Mouse (Mus musculus) midbrain, postnatal 0 days (tissue): ENCODE data around the gene Ccdc88c. TPM values are rescaled to one million over a fixed set of nuclear protein-coding genes. Genes with fewer than 3 reads are reported as not detected.

Source experiments
- ATAC-seq: fragments of 200-750 bp; cut with Nextera tagmentation; 2 replicates; pipeline ENCODE4 v1.8.0; 2017; ENCODE audit warnings: moderate number of reproducible peaks, mild to moderate bottlenecking, moderate TSS enrichment, moderate library complexity; ENCODE audit not compliant: low FRiP score
- DNase-seq: peaks from one replicate; pipeline ENCODE4 v3.0.0-alpha.2; 2015; ENCODE audit warnings: low spot score
- H3K27ac ChIP-seq: fragments of 300-500 bp; sonication (generic); 2 replicates; pipeline ENCODE4 v1.5.1; 2014; ENCODE audit warnings: low read depth, mild to moderate bottlenecking, low read length, mixed read lengths
- H3K27me3 ChIP-seq: fragments of 300-500 bp; sonication (generic); 2 replicates; pipeline ENCODE4 v1.6.1; 2014; ENCODE audit warnings: low read length, control low read depth, mixed read lengths; ENCODE audit not compliant: insufficient read depth
- H3K36me3 ChIP-seq: fragments of 300-500 bp; sonication (generic); 2 replicates; pipeline ENCODE4 v1.6.1; 2014; ENCODE audit warnings: low read length, control low read depth, mixed read lengths; ENCODE audit not compliant: insufficient read depth
- H3K4me1 ChIP-seq: fragments of 300-500 bp; sonication (generic); 2 replicates; pipeline ENCODE4 v1.6.1; 2014; ENCODE audit warnings: mild to moderate bottlenecking, control low read depth, antibody characterized with exemption, low read length, mixed read lengths; ENCODE audit not compliant: insufficient read depth
- H3K4me2 ChIP-seq: fragments of 300-500 bp; sonication (generic); 2 replicates; pipeline ENCODE4 v1.6.1; 2014; ENCODE audit warnings: low read depth, mild to moderate bottlenecking, low read length, mixed read lengths; ENCODE audit not compliant: poor library complexity, severe bottlenecking
- H3K4me3 ChIP-seq: fragments of 300-500 bp; sonication (generic); 2 replicates; pipeline ENCODE4 v1.5.1; 2014; ENCODE audit warnings: low read depth, mild to moderate bottlenecking, low read length, moderate library complexity
- H3K9ac ChIP-seq: fragments of 300-500 bp; sonication (generic); replicated peaks from 2 replicates; pipeline ENCODE4 v1.6.1; 2014; ENCODE audit warnings: mild to moderate bottlenecking, low read length, moderate library complexity, mixed read lengths; ENCODE audit not compliant: poor library complexity, severe bottlenecking
- H3K9me3 ChIP-seq: fragments of 300-500 bp; sonication (generic); 2 replicates; pipeline ENCODE4 v1.6.1; 2016; ENCODE audit warnings: low read length, control low read depth
- CTCF ChIP-seq: IDR thresholded peaks from 2 replicates; pipeline ENCODE4 v1.5.1; 2016; ENCODE audit warnings: antibody characterized with exemption, mild to moderate bottlenecking
- WGBS: fragments of 180-500 bp; shearing (Covaris S2); extraction: QIAGEN DNeasy Blood & Tissue Kit; methylation state at CpG from one replicate; pipeline ENCODE4 v1.1.7; 2014; 5-methylcytosine and 5-hydroxymethylcytosine counted together
- polyA plus RNA-seq: library from polyadenylated mRNA; unstranded; fragments of >200 nt; fragmentation: Nextera tagmentation; extraction: Ambion mirVana; gene quantifications from 2 replicates; pipeline ENCODE4 v1.2.1, GENCODE M21; 2015
- total RNA-seq: library from RNA; depleted of rRNA; stranded (reverse); fragments of >200 nt; gene quantifications from 2 replicates; pipeline ENCODE4 v1.2.3, GENCODE M21; 2014

Ccdc88c gene
- total and polyA plus RNA-seq, 2 experiments from 2014 or later = 12.6 to 24.8 TPM

DNA sequence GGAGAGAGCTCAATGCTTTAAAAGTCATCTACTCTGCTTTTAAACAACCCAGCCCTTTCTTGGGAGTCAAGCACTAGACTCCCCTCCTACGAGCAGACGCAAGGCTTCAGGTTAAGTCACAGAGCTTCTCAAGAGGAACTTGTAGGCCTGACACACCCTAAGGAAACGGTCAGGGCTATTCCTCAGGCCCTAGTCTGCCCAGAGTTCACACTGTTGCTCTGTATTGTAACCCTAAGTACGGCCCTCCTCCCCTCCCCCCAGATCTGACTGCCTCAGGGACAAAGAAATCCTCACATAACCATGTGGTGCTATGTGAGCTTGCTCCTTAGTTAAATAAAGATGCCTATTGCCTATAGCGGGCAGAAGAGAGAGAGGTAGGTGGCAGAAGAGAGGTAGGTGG, 79.7 kb downstream of the Ccdc88c start:
- no peak overlapping the region for H3K4me3 ChIP-seq
- WGBS = 91% methylated on average over 5 of the region's 5 CpGs
- no peaks in the 10 kb centered on the region for H3K4me1 ChIP-seq
- no peak overlapping the region for H3K4me2 ChIP-seq
- no peak overlapping the region for H3K9ac ChIP-seq
- H3K9me3 ChIP-seq = no peaks in the 10 kb centered on the region
- peaks cover 42% of the 10 kb centered on the region for H3K36me3 ChIP-seq
- no peaks in the 10 kb centered on the region for H3K27me3 ChIP-seq
- ATAC-seq (no peak), DNase-seq (no peak)
- TF ChIP-seq CTCF = no peak; the same call in 1 of the 2 replicates
- no peak overlapping the region for H3K27ac ChIP-seq

DNA sequence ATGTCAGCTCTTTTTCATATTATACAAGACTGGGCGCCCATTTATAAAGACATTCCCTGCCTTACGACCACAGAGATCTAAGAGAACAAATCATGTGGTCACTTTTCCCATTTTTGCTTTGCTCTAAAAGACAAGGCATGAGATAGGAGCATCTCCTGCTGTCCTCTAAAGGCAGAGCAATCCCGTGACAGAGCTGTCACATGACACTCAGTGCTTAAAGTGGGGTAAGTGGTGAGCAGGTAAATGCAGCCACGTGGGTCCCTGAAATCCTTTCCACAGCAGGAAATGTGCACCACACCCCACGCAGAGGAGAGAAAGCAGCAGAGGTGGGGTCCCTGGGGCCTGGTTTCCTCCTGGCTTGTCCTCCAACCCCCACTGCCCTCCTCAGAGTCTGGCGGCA, 80.8 kb downstream of the Ccdc88c start:
- Histone ChIP-seq H3K4me2 (no peak overlapping the region), H3K4me1 (no peaks in the 10 kb centered on the region), H3K9ac (no peak overlapping the region), H3K9me3 (no peaks in the 10 kb centered on the region), H3K36me3 (peaks cover 43% of the 10 kb centered on the region), H3K4me3 (no peak overlapping the region), H3K27ac (no peak overlapping the region), H3K27me3 (no peaks in the 10 kb centered on the region)
- DNase-seq (no peak), ATAC-seq (no peak)
- TF ChIP-seq CTCF = no peak
- 87% methylated on average over 6 of the region's 6 CpGs for WGBS

DNA sequence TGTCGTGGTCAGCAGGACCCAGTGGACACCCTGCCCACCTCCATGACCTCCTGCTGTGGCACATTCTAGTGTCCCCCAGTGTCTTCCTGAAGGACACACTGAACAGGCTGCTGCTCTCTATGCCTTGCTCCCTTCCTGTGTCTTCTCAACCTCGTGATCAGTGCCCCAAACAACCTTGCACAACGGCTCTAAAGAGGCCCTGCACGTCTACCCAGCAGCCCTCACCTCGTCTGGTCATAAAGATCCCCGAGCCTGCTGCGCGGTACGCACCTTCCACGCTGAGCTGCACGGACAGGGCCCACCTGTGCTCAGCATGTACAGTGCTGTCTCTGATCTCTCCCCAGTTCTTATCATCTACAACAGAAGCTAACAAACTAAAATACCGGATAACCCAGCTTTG, 82.9 kb downstream of the Ccdc88c start:
- no peak for ATAC-seq
- Histone ChIP-seq H3K9ac (no peak overlapping the region), H3K9me3 (no peaks in the 10 kb centered on the region), H3K4me3 (no peak overlapping the region), H3K36me3 (peaks cover 46% of the 10 kb centered on the region), H3K4me2 (no peak overlapping the region), H3K27me3 (no peaks in the 10 kb centered on the region), H3K4me1 (no peaks in the 10 kb centered on the region), H3K27ac (no peak overlapping the region)
- 89% methylated on average over 12 of the region's 12 CpGs for WGBS
- DNase-seq = no peak
- TF ChIP-seq CTCF = no peak

DNA sequence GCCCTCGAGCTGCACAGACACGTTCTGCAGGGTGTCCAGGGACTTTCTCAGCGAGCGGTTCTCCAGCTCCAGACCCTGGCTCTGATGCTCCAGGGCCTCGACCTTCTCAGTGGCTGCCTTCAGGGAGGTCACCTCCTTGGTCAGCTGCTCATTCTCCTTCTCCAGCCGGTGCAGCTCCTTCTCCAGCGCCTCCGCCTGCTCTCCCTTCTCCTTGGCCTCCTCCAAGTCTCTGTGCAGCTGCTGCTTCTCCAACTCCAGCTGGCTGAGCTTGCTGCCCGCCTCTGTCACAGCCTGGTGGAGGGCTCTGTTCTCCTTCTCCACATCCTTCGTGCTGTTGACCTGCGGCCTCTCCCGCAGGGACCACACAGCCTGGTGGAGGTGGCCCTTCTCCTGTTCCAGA, 83.4 kb downstream of the Ccdc88c start:
- Histone ChIP-seq H3K27ac (no peak overlapping the region), H3K4me3 (no peak overlapping the region), H3K4me2 (no peak overlapping the region), H3K27me3 (no peaks in the 10 kb centered on the region), H3K9me3 (no peaks in the 10 kb centered on the region), H3K9ac (no peak overlapping the region), H3K4me1 (no peaks in the 10 kb centered on the region), H3K36me3 (peaks cover 50% of the 10 kb centered on the region)
- no peak for ATAC-seq
- WGBS = 90% methylated on average over 12 of the region's 12 CpGs
- no peak for TF ChIP-seq CTCF
- DNase-seq = no peak

DNA sequence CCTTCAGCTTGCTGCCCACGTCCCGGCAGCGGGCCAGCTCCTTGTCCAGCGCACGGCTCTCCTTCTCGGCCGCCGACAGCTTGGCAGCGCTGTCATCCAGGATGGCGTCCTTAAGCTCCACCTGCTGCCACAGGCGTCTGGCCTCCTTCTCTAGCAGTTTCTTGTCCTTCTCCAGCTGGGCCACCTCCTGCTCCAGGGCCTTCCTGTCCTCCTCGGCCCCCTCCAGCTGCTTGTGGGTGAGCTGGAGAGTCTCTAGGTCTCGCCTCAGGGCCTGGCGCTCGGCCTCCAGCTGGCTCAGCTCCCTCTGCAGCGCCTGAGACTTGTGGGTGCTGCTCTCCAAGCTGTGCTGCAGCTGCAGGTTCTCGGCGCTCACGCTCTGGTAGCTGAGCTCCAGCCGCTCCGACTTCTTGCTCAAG, 83.9 kb downstream of the Ccdc88c start:
- Histone ChIP-seq H3K9ac (no peak overlapping the region), H3K9me3 (no peaks in the 10 kb centered on the region), H3K27me3 (no peaks in the 10 kb centered on the region), H3K4me2 (no peak overlapping the region), H3K4me1 (no peaks in the 10 kb centered on the region), H3K4me3 (no peak overlapping the region), H3K27ac (no peak overlapping the region), H3K36me3 (peaks cover 55% of the 10 kb centered on the region)
- no peak for TF ChIP-seq CTCF
- 91% methylated on average over 21 of the region's 21 CpGs for WGBS
- ATAC-seq (no peak), DNase-seq (no peak)

DNA sequence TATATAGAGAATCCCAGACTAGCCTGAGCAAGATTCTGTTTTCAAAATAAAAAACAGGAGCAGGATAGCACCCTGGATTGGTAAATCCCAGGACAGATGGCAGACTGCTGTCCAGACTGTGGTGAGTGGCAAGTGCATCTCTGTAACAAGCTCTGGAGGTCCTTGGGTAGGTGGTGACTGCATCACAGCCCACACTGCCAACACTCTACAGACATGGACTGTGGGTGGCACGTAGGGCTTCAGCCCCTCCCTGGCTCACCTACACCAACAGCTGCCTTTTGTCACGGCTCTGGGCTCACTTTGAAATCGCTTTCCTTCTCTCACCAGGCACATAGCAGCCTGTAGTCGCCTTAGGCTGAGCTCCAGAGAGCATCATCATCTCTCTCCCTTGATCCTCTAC, 85.7 kb downstream of the Ccdc88c start:
- DNase-seq (no peak), ATAC-seq (no peak)
- no peaks in the 10 kb centered on the region for H3K4me1 ChIP-seq
- no peaks in the 10 kb centered on the region for H3K27me3 ChIP-seq
- no peak overlapping the region for H3K4me3 ChIP-seq
- TF ChIP-seq CTCF = no peak
- 85% methylated on average over 4 of the region's 4 CpGs for WGBS
- H3K36me3 ChIP-seq = peaks cover 59% of the 10 kb centered on the region
- no peak overlapping the region for H3K27ac ChIP-seq
- H3K9ac ChIP-seq = no peak overlapping the region
- no peaks in the 10 kb centered on the region for H3K9me3 ChIP-seq
- no peak overlapping the region for H3K4me2 ChIP-seq

DNA sequence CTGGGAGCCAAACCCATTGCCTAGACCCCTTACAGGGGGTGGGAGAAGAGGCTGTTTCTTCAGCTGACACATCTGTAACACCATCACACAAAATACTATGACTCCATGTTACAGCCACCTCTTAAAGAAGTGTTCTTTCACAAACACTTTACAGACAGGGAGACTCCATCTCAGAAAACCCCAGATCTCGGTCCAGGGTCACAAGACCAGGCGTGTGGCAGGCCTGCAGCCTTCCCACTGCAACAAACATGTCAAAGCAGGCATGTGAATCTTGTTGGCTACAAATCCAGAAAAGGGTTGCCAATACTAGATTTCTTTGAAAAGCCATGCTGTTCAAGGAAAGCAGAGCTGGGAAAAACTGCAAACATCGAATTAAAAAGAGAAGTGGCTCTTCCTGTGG, 87.5 kb downstream of the Ccdc88c start:
- DNase-seq (no peak), ATAC-seq (no peak)
- H3K9me3 ChIP-seq = no peaks in the 10 kb centered on the region
- peaks cover 44% of the 10 kb centered on the region for H3K36me3 ChIP-seq
- no peak for TF ChIP-seq CTCF
- 94% methylated on average over 3 of the region's 3 CpGs for WGBS
- H3K4me1 ChIP-seq = no peaks in the 10 kb centered on the region
- no peak overlapping the region for H3K4me3 ChIP-seq
- no peaks in the 10 kb centered on the region for H3K27me3 ChIP-seq
- H3K4me2 ChIP-seq = no peak overlapping the region
- no peak overlapping the region for H3K9ac ChIP-seq
- H3K27ac ChIP-seq = no peak overlapping the region
